Mouse (Mus musculus) stomach, embryonic 16.5 days (tissue): ENCODE data around the gene Slc7a1. TPM values are rescaled to one million over a fixed set of nuclear protein-coding genes. Genes with fewer than 3 reads are reported as not detected.
A peak's percentile ranks its signal among the peaks of the same experiment; 100 is the strongest.

Experiments
- ATAC-seq: fragments of 200-750 bp; cut with Nextera tagmentation; 2 replicates; pipeline ENCODE4 v1.8.0; 2017; ENCODE audit warnings: moderate number of reproducible peaks, moderate TSS enrichment; ENCODE audit not compliant: insufficient read depth, low FRiP score
- H3K27ac ChIP-seq: fragments of 300-500 bp; sonication (generic); 2 replicates; pipeline ENCODE4 v1.5.1; 2014; ENCODE audit warnings: low read length
- H3K27me3 ChIP-seq: fragments of 300-500 bp; sonication (generic); 2 replicates; pipeline ENCODE4 v1.6.1; 2014; ENCODE audit warnings: low read length, control low read depth, mixed read lengths; ENCODE audit not compliant: control insufficient read depth, insufficient read depth
- H3K36me3 ChIP-seq: fragments of 300-500 bp; sonication (generic); 2 replicates; pipeline ENCODE4 v1.6.1; 2014; ENCODE audit warnings: low read length; ENCODE audit not compliant: control insufficient read depth, insufficient read depth
- H3K4me1 ChIP-seq: fragments of 300-500 bp; sonication (generic); 2 replicates; pipeline ENCODE4 v1.6.1; 2014; ENCODE audit warnings: low read length, control low read depth, mixed read lengths; ENCODE audit not compliant: control insufficient read depth, insufficient read depth
- H3K4me2 ChIP-seq: fragments of 300-500 bp; sonication (generic); 2 replicates; pipeline ENCODE4 v1.6.1; 2014; ENCODE audit warnings: low read depth, low read length, mixed read lengths
- H3K4me3 ChIP-seq: fragments of 300-500 bp; sonication (generic); replicated peaks from 2 replicates; pipeline ENCODE4 v1.5.1; 2014; ENCODE audit warnings: mild to moderate bottlenecking, low read length
- H3K9ac ChIP-seq: fragments of 300-500 bp; sonication (generic); 2 replicates; pipeline ENCODE4 v1.6.1; 2014; ENCODE audit warnings: low read length
- H3K9me3 ChIP-seq: fragments of 300-500 bp; sonication (generic); replicated peaks from 2 replicates; pipeline ENCODE4 v1.6.1; 2016; ENCODE audit warnings: low read length, control low read depth; ENCODE audit not compliant: control insufficient read depth
- WGBS: fragments of 180-500 bp; shearing (Covaris S2); extraction: QIAGEN DNeasy Blood & Tissue Kit; methylation state at CpG from one replicate; pipeline ENCODE4 v1.1.7; 2014; 5-methylcytosine and 5-hydroxymethylcytosine counted together
- polyA plus RNA-seq: library from polyadenylated mRNA; unstranded; fragments of >200 nt; fragmentation: Nextera tagmentation; extraction: Ambion mirVana; gene quantifications from 2 replicates; pipeline ENCODE4 v1.2.1, GENCODE M21; 2015

Slc7a1 gene
- polyA plus RNA-seq: 24.8 and 25.0 TPM in 2 replicates

GRCm38 (mm10) chr5:148399660-148400443, at the start of gene Slc7a1:
Slc7a1 (minus strand) TSS chr5:148399904.
- Histone ChIP-seq H3K4me3 (peak within 1 kb of the TSS; percentile 86), H3K27me3 (no peaks in the 10 kb centered on the region), H3K9me3 (no peaks in the 10 kb centered on the region), H3K27ac (peak within 1 kb of the TSS; percentile 88), H3K9ac (peak within 1 kb of the TSS; percentile 85), H3K4me1 (peaks cover 11% of the 10 kb centered on the region; the same call in 1 of the 2 replicates), H3K36me3 (no peaks in the 10 kb centered on the region), H3K4me2 (peak within 1 kb of the TSS; percentile 91)
- peak; percentile 97 for ATAC-seq
- WGBS: 1% methylated on average over 51 of the region's 52 CpGs

DNA sequence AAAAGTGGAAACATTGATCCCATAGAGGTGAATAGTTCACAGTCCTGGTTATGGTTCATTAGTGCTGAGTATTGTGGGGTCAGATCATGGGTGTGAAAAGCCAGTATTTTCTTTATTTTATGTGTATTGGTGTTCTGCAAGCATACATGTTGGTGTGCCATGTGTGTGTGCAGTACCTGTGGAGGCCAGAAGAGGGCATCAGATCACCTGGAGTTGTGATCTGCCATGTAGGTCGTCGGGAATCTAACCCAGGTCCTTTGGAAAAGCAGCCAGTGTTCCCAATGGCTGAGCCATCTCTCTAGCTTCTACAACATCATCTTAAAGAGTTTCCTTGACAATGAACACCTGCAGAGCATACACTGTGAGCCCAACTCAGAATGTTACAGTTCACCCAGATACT, 45.3 kb upstream of the Slc7a1 start:
- no peak for ATAC-seq
- Histone ChIP-seq H3K4me2 (no peak overlapping the region), H3K27me3 (no peaks in the 10 kb centered on the region), H3K9ac (no peak overlapping the region), H3K27ac (no peak overlapping the region), H3K4me1 (no peaks in the 10 kb centered on the region), H3K4me3 (no peak overlapping the region), H3K9me3 (no peaks in the 10 kb centered on the region), H3K36me3 (no peaks in the 10 kb centered on the region)
- 83% methylated on average over 2 of the region's 2 CpGs for WGBS

DNA sequence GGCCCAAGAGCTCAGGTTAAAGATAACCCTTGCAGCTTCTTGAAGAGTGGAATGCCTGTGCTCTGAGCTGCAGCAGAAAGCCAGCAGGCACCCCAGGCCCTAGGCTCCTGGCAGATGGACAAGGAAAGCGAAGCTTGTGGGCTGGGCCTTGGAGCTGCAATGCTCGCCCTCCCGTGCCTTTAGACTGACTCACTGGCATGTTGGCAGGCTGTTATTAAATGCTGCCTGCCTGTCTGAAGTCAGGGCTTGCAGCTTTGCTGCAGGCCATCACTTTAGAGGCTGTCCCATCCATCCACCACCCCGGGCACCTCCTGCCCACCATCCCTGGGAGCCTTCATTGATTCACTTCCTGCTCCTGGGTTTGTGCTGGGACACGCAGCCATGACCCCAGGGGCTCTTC, 44.0 kb upstream of the Slc7a1 start:
- no peak overlapping the region for H3K4me3 ChIP-seq
- no peaks in the 10 kb centered on the region for H3K27me3 ChIP-seq
- no peaks in the 10 kb centered on the region for H3K4me1 ChIP-seq
- H3K27ac ChIP-seq: peak overlapping the region; percentile 8; the same call in 1 of the 2 replicates
- peak; percentile 29; the same call in 1 of the 2 replicates for ATAC-seq
- H3K4me2 ChIP-seq: no peak overlapping the region
- H3K9me3 ChIP-seq: no peaks in the 10 kb centered on the region
- WGBS: 54% methylated on average over 5 of the region's 5 CpGs
- H3K9ac ChIP-seq: no peak overlapping the region
- H3K36me3 ChIP-seq: no peaks in the 10 kb centered on the region

GRCm38 (mm10) chr5:148435660-148436059, 36.0 kb upstream of the Slc7a1 start:
- Histone ChIP-seq H3K27me3 (no peaks in the 10 kb centered on the region), H3K9ac (no peak overlapping the region), H3K4me1 (no peaks in the 10 kb centered on the region), H3K4me3 (no peak overlapping the region), H3K4me2 (no peak overlapping the region), H3K27ac (no peak overlapping the region), H3K36me3 (no peaks in the 10 kb centered on the region), H3K9me3 (no peaks in the 10 kb centered on the region)
- 83% methylated on average over 3 of the region's 3 CpGs for WGBS
- ATAC-seq: no peak

DNA sequence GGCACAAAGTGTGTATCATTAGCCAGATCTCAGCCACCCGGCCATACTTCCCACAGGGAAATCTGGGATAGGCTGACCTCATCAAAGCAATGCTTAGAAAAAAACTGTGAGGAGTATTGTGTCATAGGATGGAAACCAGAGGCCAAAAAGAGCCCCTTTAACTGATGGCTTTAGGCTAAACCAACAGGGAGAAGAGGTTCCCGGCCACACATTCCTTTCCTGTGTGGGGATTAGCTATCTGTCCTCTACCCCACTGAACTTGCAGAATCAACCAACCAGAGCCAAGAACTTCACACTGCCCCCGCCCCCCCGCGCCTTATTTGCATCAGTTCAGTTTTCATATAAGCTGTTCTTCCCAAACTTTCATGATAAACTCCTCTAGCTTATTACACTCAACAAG, 32.4 kb upstream of the Slc7a1 start:
- H3K27ac ChIP-seq: no peak overlapping the region
- no peak overlapping the region for H3K4me3 ChIP-seq
- ATAC-seq: no peak
- H3K27me3 ChIP-seq: no peaks in the 10 kb centered on the region
- H3K4me1 ChIP-seq: no peaks in the 10 kb centered on the region
- 74% methylated on average over 5 of the region's 5 CpGs for WGBS
- H3K36me3 ChIP-seq: no peaks in the 10 kb centered on the region
- H3K4me2 ChIP-seq: no peak overlapping the region
- H3K9me3 ChIP-seq: no peaks in the 10 kb centered on the region
- H3K9ac ChIP-seq: no peak overlapping the region

GRCm38 (mm10) chr5:148428846-148429245, 29.1 kb upstream of the Slc7a1 start:
- H3K9me3 ChIP-seq: no peaks in the 10 kb centered on the region
- no peak overlapping the region for H3K9ac ChIP-seq
- no peak overlapping the region for H3K27ac ChIP-seq
- H3K4me1 ChIP-seq: no peaks in the 10 kb centered on the region
- H3K4me3 ChIP-seq: no peak overlapping the region
- H3K27me3 ChIP-seq: no peaks in the 10 kb centered on the region
- no peak for ATAC-seq
- H3K36me3 ChIP-seq: no peaks in the 10 kb centered on the region
- WGBS: 77% methylated on average over 4 of the region's 4 CpGs
- H3K4me2 ChIP-seq: no peak overlapping the region

- no peak overlapping the region for H3K4me2 ChIP-seq
- 70% methylated on average over 6 of the region's 6 CpGs for WGBS
- H3K27me3 ChIP-seq: no peaks in the 10 kb centered on the region
- no peaks in the 10 kb centered on the region for H3K4me1 ChIP-seq
- ATAC-seq: no peak
- H3K9ac ChIP-seq: no peak overlapping the region
- H3K9me3 ChIP-seq: no peaks in the 10 kb centered on the region
- no peak overlapping the region for H3K4me3 ChIP-seq
- H3K36me3 ChIP-seq: no peaks in the 10 kb centered on the region
- no peak overlapping the region for H3K27ac ChIP-seq
Measured at GRCm38 (mm10) chr5:148425136-148425535, 25.4 kb upstream of the Slc7a1 start.

DNA sequence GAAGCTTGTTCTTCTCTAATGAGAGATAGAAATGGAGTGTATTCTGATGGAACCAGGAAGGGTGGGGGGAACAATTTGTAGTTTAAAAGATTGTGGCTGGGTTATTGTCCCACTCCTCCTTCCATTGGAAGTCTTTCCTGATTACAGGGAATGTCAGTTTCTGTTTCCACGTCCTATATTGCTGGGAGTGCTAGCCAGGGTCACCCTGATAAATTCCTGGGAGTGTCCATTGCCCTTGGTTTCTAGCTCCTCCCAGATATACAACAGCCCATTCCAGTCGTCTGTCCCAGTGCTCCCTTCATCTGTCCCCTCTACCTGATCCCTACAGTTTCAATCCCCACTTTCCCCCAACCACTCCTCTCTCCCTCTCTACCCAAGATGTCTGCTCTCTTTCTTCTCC, 21.6 kb upstream of the Slc7a1 start:
- no peak for ATAC-seq

GRCm38 (mm10) chr5:148419112-148419526, 19.4 kb upstream of the Slc7a1 start:
- H3K4me2 ChIP-seq: 0 out of 2 replicates have a peak overlapping the region, but pooled peaks have one; percentile 2
- no peaks in the 10 kb centered on the region for H3K4me1 ChIP-seq
- no peak overlapping the region for H3K27ac ChIP-seq
- ATAC-seq: no peak
- no peak overlapping the region for H3K9ac ChIP-seq
- no peaks in the 10 kb centered on the region for H3K36me3 ChIP-seq
- H3K4me3 ChIP-seq: no peak overlapping the region
- no peaks in the 10 kb centered on the region for H3K27me3 ChIP-seq
- 72% methylated on average over 9 of the region's 9 CpGs for WGBS
- H3K9me3 ChIP-seq: 0 out of 2 replicates have a peak, but pooled peaks cover 4% of the 10 kb centered on the region

More for the DNA sequence above, 21.6 kb upstream of the Slc7a1 start:
- Histone ChIP-seq H3K27ac (no peak overlapping the region), H3K4me2 (no peak overlapping the region), H3K27me3 (no peaks in the 10 kb centered on the region), H3K4me3 (no peak overlapping the region), H3K36me3 (no peaks in the 10 kb centered on the region), H3K9me3 (0 out of 2 replicates have a peak, but pooled peaks cover 4% of the 10 kb centered on the region), H3K9ac (no peak overlapping the region), H3K4me1 (no peaks in the 10 kb centered on the region)
- WGBS: 36% methylated on average over 2 of the region's 2 CpGs
